Mouse (Mus musculus) effector memory CD4-positive, alpha-beta T cell, adult 5 months (primary cell): Measurements from ENCODE around the gene Gpatch4. TPM values are rescaled to one million over a fixed set of nuclear protein-coding genes. Genes with fewer than 3 reads are reported as not detected.

Source experiments
- polyA plus RNA-seq: library from polyadenylated mRNA; unstranded; fragments of 100-300 nt; shearing (Covaris generic); gene quantifications from one replicate; pipeline ENCODE4 v1.2.1, GENCODE M21; 2017

Gpatch4 gene
- polyA plus RNA-seq = 18.1 TPM

DNA sequence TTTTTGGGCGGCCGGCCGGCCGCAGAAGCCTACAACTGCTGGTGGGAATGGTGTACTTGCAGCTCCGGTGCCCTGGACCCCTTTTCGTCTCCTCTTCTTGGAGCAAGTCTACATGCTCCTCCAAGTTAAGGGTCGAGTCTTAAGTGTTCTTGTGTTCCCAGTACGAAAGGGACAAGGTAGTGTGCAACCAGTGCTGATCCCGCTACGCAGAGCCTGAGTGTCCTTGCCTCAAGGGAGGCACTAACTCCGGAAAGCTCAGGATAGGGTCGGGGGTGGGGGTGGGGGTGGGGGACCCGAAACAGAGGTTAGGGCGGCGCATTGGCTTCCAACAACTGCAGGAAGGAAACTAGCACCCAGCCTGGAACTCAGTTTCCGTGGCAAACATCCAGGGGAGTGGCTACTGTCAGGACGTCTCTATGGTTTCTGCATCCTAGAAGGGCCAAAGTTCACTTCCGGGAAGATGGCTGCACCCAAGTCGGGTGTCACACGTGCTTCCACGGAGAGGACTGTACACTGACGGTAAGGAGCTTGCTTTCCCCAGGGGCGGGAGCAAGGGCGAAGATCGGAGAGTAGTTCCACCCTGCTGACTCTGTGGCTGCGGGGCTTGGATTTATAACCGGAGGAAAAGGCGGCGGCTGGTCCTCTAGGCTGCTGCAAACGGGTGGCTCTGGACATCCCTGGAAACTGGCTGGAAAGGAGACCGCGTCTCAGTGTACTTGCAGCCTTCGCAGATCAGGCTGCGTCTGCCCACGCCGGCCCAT, at the start of gene Gpatch4:
Gene Gpatch4 (plus strand): TSS at position 448 of the 761 bp plus-strand sequence.

DNA sequence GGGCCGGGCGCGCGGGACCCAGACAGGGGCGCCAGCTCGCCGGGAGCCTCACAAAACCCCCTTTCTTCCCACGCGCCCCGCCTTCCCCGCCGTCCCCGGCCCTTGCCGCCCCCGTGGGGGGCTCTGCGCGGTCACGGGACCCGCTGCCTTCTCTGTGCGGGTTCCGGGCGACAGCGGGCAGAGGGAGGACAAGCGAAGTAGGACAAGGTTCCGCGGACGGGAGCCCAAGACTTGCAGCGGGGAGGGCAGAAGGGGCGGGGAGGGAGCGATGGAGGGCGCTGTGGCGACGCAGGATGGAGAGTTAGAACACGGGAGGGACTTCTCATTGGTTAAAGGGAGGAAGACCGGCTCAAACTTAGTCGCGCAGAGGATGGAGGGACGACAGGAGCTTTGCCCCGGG, 42.7 kb upstream of the Gpatch4 start, which contains the start of gene Bcan:
Gene Bcan (minus strand): TSS at position 50 of the 400 bp plus-strand sequence.

DNA sequence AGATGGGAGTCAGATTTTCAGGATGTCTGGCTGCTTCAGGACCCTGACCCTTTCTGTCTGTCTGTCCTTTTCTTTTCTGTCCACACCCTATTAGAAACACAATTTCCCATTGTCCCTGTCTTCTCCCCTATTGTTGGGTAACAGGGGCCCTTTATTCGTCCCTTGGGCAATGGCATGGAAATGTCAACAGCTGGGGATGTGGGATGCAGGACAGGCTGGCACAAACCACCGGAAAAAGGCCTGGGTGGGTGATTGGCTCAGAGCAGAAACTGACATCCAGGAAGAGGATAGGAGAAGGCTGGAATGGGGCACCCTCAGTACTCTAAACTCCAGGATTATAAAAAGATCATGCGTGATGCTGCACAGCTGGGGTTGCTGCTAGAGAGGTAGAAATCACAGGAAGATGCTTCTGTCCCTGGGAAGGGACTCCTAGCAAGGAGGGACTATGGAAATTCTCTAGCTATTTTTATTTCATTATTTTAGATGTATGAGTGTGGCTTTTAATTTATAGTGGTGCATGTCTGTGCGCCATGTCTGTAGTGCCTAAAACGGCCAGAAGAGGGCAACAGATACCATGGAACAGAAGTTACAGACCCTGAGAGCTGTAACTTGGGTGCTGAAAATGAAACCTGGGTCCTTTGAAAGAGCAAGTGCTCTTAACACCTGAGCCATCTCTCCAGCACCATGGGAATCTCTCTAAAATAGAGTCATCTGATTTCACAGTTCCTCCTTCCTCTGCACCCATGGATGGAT, 15.3 kb upstream of the Gpatch4 start, which contains the start of gene Hapln2:
Gene Hapln2 (minus strand): TSS at position 150 of the 753 bp plus-strand sequence.

DNA sequence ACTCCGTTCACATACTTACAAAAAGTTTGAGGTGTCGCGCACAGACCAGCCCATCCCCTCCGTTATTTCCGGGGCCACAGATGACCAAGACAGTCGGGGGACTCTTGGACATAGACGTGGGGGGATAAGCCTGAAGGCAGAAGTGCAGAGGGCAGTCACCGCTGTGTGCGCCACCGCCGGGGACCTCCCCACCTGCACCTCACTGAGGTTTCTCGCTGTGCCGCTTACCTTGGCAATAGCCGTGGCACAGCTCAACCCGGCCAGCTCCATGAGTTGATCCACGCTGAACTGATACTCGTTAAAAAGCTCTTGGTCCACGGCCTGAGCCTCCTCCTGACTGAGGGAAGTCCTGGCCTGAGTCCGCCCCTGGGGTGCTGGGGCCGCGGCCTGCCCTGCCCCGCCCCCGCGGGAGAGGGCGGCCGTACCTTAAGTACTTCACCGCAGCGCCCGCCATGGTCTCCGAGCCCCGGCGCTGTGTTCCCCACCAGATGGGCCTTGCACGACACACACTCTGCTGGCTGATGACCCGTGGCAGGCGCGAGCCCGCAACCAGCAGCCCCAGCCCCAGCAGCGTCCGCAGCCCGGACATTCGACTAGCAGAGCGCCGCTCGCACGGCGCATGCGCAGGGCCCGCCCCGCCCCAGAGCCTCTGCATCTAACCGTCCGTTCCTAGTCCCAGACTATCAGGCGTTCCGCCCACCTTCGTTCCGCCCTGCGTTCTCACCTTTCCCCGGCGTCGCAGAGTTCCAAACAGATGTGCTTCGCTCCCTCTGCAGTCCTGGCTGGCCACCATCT, 15.2 kb downstream of the Gpatch4 start, which contains the start of gene Naxe:
Gene Naxe (minus strand): TSS at position 594 of the 795 bp plus-strand sequence.

GRCm38 (mm10) chr3:88078204-88078603, 35.3 kb downstream of the Gpatch4 start, which contains the start of gene Ttc24:
TSS of gene Ttc24 (minus strand) at chr3:88078304.

DNA sequence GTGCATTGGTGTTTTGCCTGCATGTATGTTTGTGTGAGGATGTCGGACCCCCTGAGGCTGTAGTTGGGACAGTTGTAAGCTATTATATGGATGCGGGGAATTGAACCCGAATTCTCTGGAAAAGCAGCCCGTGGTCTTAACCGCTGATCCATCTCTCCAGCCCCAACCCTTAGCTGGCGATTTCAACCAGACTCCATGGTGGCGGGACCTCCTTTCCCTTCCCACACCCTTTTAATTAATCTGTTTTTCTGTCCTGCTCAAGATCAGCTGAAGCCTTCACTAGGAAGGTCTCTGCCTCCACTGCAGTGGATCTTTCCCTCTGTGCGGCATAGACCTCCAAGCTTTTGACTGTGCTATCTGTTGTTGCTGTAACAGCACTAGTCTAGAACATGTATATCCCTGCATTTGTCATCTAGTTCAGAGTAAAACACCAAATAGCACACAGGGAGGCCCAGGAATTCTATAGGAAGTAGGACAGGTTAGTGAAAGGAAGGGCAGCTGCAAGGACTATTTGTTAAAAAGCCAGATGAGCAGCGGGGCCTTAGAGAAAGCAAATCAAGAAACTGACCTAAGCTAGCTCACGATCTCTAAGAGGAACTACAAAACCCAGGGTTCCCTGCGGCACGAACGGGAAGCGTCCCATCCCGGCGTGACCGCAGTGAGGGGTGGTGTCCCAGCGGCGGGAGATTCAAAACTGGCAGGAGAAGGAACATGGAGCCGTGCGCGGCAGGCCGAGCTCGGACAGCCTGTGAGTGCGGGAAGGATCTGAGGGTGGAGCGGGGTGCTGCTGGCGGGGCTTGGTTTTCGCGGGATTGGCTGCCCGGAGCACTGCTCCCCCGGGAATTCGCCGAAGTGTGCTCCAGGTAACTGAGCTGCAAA, 38.7 kb downstream of the Gpatch4 start, which contains the start of gene Iqgap3:
Gene Iqgap3 (plus strand): TSS at position 627 of the 879 bp plus-strand sequence.

Other genes with a start within 250 kb of the Gpatch4 start
- not detected for gene Ntrk1, start 247.9 kb upstream of the Gpatch4 start, polyA plus RNA-seq
- not detected for gene Insrr, start 246.2 kb upstream of the Gpatch4 start, polyA plus RNA-seq
- gene Pear1, start 218.8 kb upstream of the Gpatch4 start, polyA plus RNA-seq = 48.5 TPM
- gene Sh2d2a, start 196.4 kb upstream of the Gpatch4 start, polyA plus RNA-seq = 461 TPM
- 13.9 TPM for gene Prcc, start 157.5 kb upstream of the Gpatch4 start, polyA plus RNA-seq
- 115 TPM for gene Hdgf, start 136.8 kb upstream of the Gpatch4 start, polyA plus RNA-seq
- 123 TPM for gene Mrpl24, start 123.6 kb upstream of the Gpatch4 start, polyA plus RNA-seq
- 31.8 TPM for gene Isg20l2, start 112.8 kb upstream of the Gpatch4 start, polyA plus RNA-seq
- gene Rrnad1, start 112.4 kb upstream of the Gpatch4 start, polyA plus RNA-seq = 16.9 TPM
- gene Crabp2, start 94.4 kb upstream of the Gpatch4 start, polyA plus RNA-seq = not detected
- gene Nes, start 72.0 kb upstream of the Gpatch4 start, polyA plus RNA-seq = not detected
- not detected for gene Bcan, start 42.9 kb upstream of the Gpatch4 start, polyA plus RNA-seq
- gene Hapln2, start 15.5 kb upstream of the Gpatch4 start, polyA plus RNA-seq = not detected
- 40.9 TPM for gene Naxe, start 15.4 kb downstream of the Gpatch4 start, polyA plus RNA-seq
- not detected for gene Ttc24, start 35.2 kb downstream of the Gpatch4 start, polyA plus RNA-seq
- gene Iqgap3, start 38.9 kb downstream of the Gpatch4 start, polyA plus RNA-seq = 0.67 TPM
- 208 TPM for gene Mef2d, start 99.3 kb downstream of the Gpatch4 start, polyA plus RNA-seq
- gene Rhbg, start 211.6 kb downstream of the Gpatch4 start, polyA plus RNA-seq = not detected
- gene Gm38392, start 244.1 kb downstream of the Gpatch4 start, polyA plus RNA-seq = not detected